Mouse (Mus musculus): ENCODE measurements around the gene Socs2. TPM values are rescaled to one million over a fixed set of nuclear protein-coding genes. Genes with fewer than 3 reads are reported as not detected.

Gene Socs2
- polyA plus RNA-seq (2012; ENCODE audit: insufficient read depth, insufficient read length, low replicate concordance, missing spikeins) = not detected in 2 replicates

GRCm38 (mm10) chr10:95416685-95417495, at the start of gene Socs2:
Gene Socs2 (minus strand): TSS chr10:95417180.
- under 1% methylated on average over 66 of the region's 66 CpGs for WGBS
- Histone ChIP-seq H3K4me1 (ENCODE audit: control insufficient read depth, insufficient read depth, low read length) (peaks cover 12% of the 10 kb centered on the region), H3K27ac (ENCODE audit: insufficient read depth, low read depth, low read length) (peak within 1 kb of the TSS; percentile 80), H3K4me3 (ENCODE audit: insufficient read depth, low read depth, low read length) (peak within 1 kb of the TSS; percentile 90)
- TF ChIP-seq CTCF (IDR thresholded peaks at IDR 0.05; ENCODE audit: insufficient read depth, low read depth, low read length) (no peak), POLR2A (IDR thresholded peaks at IDR 0.05; ENCODE audit: insufficient read depth, low read depth, low read length) (peak; percentile 44; the same call in 1 of the 2 replicates)

DNA sequence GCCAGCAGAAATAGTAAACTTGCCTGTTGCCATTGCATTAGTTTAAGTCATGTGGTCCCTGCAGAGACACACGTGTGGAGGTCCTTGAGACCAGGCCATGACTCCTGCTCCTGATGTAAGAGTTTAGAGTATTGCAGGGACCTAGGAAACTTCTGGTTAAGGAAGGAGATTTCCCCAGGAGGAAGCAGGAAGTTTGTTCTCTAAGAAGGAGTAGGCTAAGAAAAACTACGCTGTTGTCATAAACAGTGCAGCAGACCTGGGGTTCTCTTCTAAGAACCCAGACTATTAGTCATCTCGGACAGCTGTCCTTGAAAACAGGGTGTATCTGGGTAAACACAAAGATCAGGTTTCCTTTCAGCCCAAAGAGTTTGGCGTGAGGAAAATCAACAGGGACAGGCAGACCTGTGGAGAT, 48.5 kb upstream of the Socs2 start:
- H3K4me3 ChIP-seq (ENCODE audit: insufficient read depth, low read depth, low read length) = no peak overlapping the region
- WGBS = 69% methylated on average over 4 of the region's 4 CpGs
- TF ChIP-seq CTCF (IDR thresholded peaks at IDR 0.05; ENCODE audit: insufficient read depth, low read depth, low read length) (no peak), POLR2A (IDR thresholded peaks at IDR 0.05; ENCODE audit: insufficient read depth, low read depth, low read length) (no peak)
- no peaks in the 10 kb centered on the region for H3K4me1 ChIP-seq (ENCODE audit: control insufficient read depth, insufficient read depth, low read length)
- no peak overlapping the region for H3K27ac ChIP-seq (ENCODE audit: insufficient read depth, low read depth, low read length)

DNA sequence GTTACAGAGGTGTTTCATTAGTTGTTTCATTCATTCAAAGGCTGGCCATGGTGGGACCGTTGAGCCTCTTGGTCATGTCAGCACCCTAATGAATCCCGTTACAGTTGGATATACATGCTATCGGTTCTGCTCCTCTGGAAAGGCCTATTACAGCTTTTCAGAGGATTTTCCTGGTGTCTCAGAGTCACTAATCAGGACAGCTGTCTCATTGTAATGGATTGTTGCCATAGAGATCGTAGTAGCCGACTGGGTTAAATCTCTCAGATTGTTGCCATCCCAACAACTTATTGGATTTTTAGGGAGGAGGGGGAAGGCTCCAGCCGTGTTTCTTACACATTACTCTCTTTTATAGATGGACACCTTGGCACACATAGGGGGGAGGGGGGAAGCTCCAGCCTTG, 47.5 kb upstream of the Socs2 start:
- WGBS = 69% methylated on average over 6 of the region's 6 CpGs
- Histone ChIP-seq H3K4me3 (ENCODE audit: insufficient read depth, low read depth, low read length) (no peak overlapping the region), H3K4me1 (ENCODE audit: control insufficient read depth, insufficient read depth, low read length) (no peaks in the 10 kb centered on the region), H3K27ac (ENCODE audit: insufficient read depth, low read depth, low read length) (no peak overlapping the region)
- TF ChIP-seq POLR2A (IDR thresholded peaks at IDR 0.05; ENCODE audit: insufficient read depth, low read depth, low read length) (no peak), CTCF (IDR thresholded peaks at IDR 0.05; ENCODE audit: insufficient read depth, low read depth, low read length) (no peak)

- 79% methylated on average over 1 of the region's 1 CpGs for whole genome bisulfite sequencing
- no peaks in the 10 kb centered on the region for H3K4me1 ChIP-seq (ENCODE audit: control insufficient read depth, insufficient read depth, low read length)
- H3K4me3 ChIP-seq (ENCODE audit: insufficient read depth, low read depth, low read length) = no peak overlapping the region
- H3K27ac ChIP-seq (ENCODE audit: insufficient read depth, low read depth, low read length) = no peak overlapping the region
- TF ChIP-seq POLR2A (IDR thresholded peaks at IDR 0.05; ENCODE audit: insufficient read depth, low read depth, low read length) = no peak
- no peak for TF ChIP-seq CTCF (IDR thresholded peaks at IDR 0.05; ENCODE audit: insufficient read depth, low read depth, low read length)
Measured at GRCm38 (mm10) chr10:95462231-95462630, 45.3 kb upstream of the Socs2 start.

DNA sequence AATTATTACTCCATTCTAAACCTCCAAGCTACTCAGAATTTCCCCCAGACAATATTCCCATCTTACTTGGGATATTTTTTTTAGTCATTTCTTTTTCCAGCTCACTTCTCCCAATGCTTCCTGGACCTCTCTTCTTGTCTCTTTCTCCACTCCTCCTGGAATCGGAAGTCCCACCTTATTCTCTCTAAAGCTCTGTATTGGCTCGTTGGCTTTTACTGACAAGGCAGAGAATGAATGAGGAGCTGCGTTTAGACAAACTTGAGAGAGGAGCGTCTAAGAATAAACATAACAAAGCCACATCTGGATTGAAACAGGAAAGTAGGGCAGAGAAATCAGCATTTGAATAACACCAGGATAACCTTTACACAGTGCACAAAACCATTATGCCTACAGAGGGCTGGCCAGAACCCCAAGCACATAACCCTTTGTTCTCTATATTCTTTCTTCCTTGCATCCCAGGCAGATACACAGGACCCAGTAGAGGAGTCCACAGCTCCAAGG, 44.1 kb upstream of the Socs2 start:
- H3K27ac ChIP-seq (ENCODE audit: insufficient read depth, low read depth, low read length) = no peak overlapping the region
- H3K4me1 ChIP-seq (ENCODE audit: control insufficient read depth, insufficient read depth, low read length) = no peaks in the 10 kb centered on the region
- 58% methylated on average over 4 of the region's 4 CpGs for WGBS
- TF ChIP-seq CTCF (IDR thresholded peaks at IDR 0.05; ENCODE audit: insufficient read depth, low read depth, low read length) (no peak), POLR2A (IDR thresholded peaks at IDR 0.05; ENCODE audit: insufficient read depth, low read depth, low read length) (no peak)
- no peak overlapping the region for H3K4me3 ChIP-seq (ENCODE audit: insufficient read depth, low read depth, low read length)

DNA sequence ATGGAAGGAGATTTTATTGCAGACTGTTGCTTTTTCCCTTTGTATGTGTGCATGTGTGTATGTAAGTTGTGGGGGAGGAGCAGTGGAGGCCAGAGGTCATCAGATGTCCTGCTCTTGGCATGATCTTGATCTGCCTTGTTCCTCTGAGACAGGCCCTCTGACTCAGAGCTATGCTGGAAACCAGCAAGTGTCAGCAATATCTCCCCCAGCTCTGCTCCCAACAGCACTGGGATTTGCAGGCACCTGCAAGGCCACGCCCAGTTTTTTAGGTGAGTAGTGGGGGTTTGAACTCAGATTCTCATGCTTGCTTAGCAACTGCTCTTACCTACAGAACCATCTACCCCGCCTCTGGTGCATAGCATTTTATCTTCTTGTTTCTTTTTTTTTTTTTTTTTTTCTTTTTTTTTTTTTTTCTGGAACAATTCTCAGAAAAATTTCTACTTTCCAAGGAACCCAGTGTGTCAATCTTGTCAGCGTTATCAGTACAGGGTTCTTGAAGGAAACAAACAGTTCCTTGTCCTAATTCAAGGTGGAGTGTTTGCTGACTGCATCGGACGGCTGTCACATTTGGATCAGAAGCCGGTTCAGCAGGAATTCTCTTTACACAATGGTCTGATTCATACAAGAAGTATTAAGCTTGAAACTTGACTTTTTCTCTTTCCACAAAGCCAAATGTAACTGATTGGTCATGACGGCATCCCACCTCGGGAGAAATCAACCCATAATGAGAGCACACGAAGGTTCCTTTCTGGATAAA, 41.2 kb upstream of the Socs2 start:
- TF ChIP-seq POLR2A (IDR thresholded peaks at IDR 0.05; ENCODE audit: insufficient read depth, low read depth, low read length) = no peak
- no peak for TF ChIP-seq CTCF (IDR thresholded peaks at IDR 0.05; ENCODE audit: insufficient read depth, low read depth, low read length)
- H3K4me1 ChIP-seq (ENCODE audit: control insufficient read depth, insufficient read depth, low read length) = no peaks in the 10 kb centered on the region
- WGBS = 86% methylated on average over 9 of the region's 9 CpGs
- H3K4me3 ChIP-seq (ENCODE audit: insufficient read depth, low read depth, low read length) = no peak overlapping the region
- no peak overlapping the region for H3K27ac ChIP-seq (ENCODE audit: insufficient read depth, low read depth, low read length)

- TF ChIP-seq CTCF (IDR thresholded peaks at IDR 0.05; ENCODE audit: insufficient read depth, low read depth, low read length) (no peak), POLR2A (IDR thresholded peaks at IDR 0.05; ENCODE audit: insufficient read depth, low read depth, low read length) (no peak)
- no peaks in the 10 kb centered on the region for H3K4me1 ChIP-seq (ENCODE audit: control insufficient read depth, insufficient read depth, low read length)
- 84% methylated on average over 8 of the region's 8 CpGs for WGBS
- H3K4me3 ChIP-seq (ENCODE audit: insufficient read depth, low read depth, low read length) = no peak overlapping the region
- H3K27ac ChIP-seq (ENCODE audit: insufficient read depth, low read depth, low read length) = no peak overlapping the region
Measured at GRCm38 (mm10) chr10:95457367-95458049, 40.5 kb upstream of the Socs2 start.

GRCm38 (mm10) chr10:95456103-95456502, 39.1 kb upstream of the Socs2 start:
- Histone ChIP-seq H3K4me3 (ENCODE audit: insufficient read depth, low read depth, low read length) (no peak overlapping the region), H3K4me1 (ENCODE audit: control insufficient read depth, insufficient read depth, low read length) (no peaks in the 10 kb centered on the region), H3K27ac (ENCODE audit: insufficient read depth, low read depth, low read length) (no peak overlapping the region)
- TF ChIP-seq POLR2A (IDR thresholded peaks at IDR 0.05; ENCODE audit: insufficient read depth, low read depth, low read length) = no peak
- TF ChIP-seq CTCF (IDR thresholded peaks at IDR 0.05; ENCODE audit: insufficient read depth, low read depth, low read length) = no peak
- 73% methylated on average over 2 of the region's 2 CpGs for WGBS
